ENCODE assay signal across 15 mouse cellular contexts in genomic region chr7:64022711-64023468, GRCm38 (mm10).
DNase-seq lines count a peak whose midpoint lies in the region; ATAC-seq and TF ChIP-seq lines count a peak whose summit lies in the region.
"Had no signal": no experiment of that assay in that cellular context is flagged by ENCODE, and none has a peak within 500 bp of the region (broad histone marks: within the 10 kb centered on the region; RNA-seq: fewer than 3 reads in every experiment).

No protein-coding gene starts in this region.

- no peak overlapping the region for H3K4me3 ChIP-seq in embryonic facial prominence, embryonic 14.5 days (ENCODE audit: low read depth, low read length)
- H3K4me3 ChIP-seq in embryonic facial prominence, embryonic 10.5 days = no peak overlapping the region
- H3K4me3 ChIP-seq in liver, embryonic 13.5 days (replicated peaks) = no peak overlapping the region
- H3K4me3 ChIP-seq in liver, embryonic 11.5 days (ENCODE audit: low read depth, low read length) = no peak overlapping the region
- no peak overlapping the region for H3K4me3 ChIP-seq in MEL (ENCODE audit: control insufficient read depth in 1 of 2, insufficient read depth in 1 of 2, low read depth in 2 of 2, low read length in 2 of 2)
- H3K4me3 ChIP-seq: hindbrain, embryonic 15.5 days; liver, embryonic 15.5 days had no signal

- H3K4me2 ChIP-seq in embryonic facial prominence, embryonic 14.5 days (ENCODE audit: low read depth, low read length) = no peak overlapping the region
- H3K4me2 ChIP-seq in liver, embryonic 13.5 days = no peak overlapping the region
- no peak overlapping the region for H3K4me2 ChIP-seq in liver, embryonic 11.5 days
- H3K4me2 ChIP-seq: hindbrain, embryonic 15.5 days; liver, embryonic 15.5 days had no signal

- H3K9me3 ChIP-seq in embryonic facial prominence, embryonic 14.5 days (ENCODE audit: control insufficient read depth, low read length) = no peaks in the 10 kb centered on the region
- no peaks in the 10 kb centered on the region for H3K9me3 ChIP-seq in embryonic facial prominence, embryonic 10.5 days
- H3K9me3 ChIP-seq in liver, embryonic 13.5 days (replicated peaks) = no peaks in the 10 kb centered on the region
- H3K9me3 ChIP-seq in liver, embryonic 11.5 days (ENCODE audit: control insufficient read depth, low read length) = no peaks in the 10 kb centered on the region
- no peaks in the 10 kb centered on the region for H3K9me3 ChIP-seq in MEL (replicated peaks; ENCODE audit: insufficient read depth, low read length)
- H3K9me3 ChIP-seq: hindbrain, embryonic 15.5 days; liver, embryonic 15.5 days had no signal

- H3K36me3 ChIP-seq in embryonic facial prominence, embryonic 14.5 days (ENCODE audit: control insufficient read depth, insufficient read depth, low read length) = no peaks in the 10 kb centered on the region
- H3K36me3 ChIP-seq in embryonic facial prominence, embryonic 10.5 days (replicated peaks) = no peaks in the 10 kb centered on the region
- H3K36me3 ChIP-seq in liver, embryonic 13.5 days = no peaks in the 10 kb centered on the region
- H3K36me3 ChIP-seq in liver, embryonic 11.5 days (ENCODE audit: control insufficient read depth, insufficient read depth, low read length) = no peaks in the 10 kb centered on the region
- H3K36me3 ChIP-seq in MEL (ENCODE audit: control insufficient read depth in 1 of 2, insufficient read depth in 2 of 2, low read length in 2 of 2) = peaks cover 0 to 3% of the 10 kb centered on the region in 2 experiments; a peak in 1 of 4 replicates
- H3K36me3 ChIP-seq: hindbrain, embryonic 15.5 days; liver, embryonic 15.5 days had no signal

- TF ChIP-seq POLR2A in MEL (IDR thresholded peaks at IDR 0.05; ENCODE audit: control insufficient read depth in 1 of 2, insufficient read depth in 1 of 2, low read depth in 1 of 2, low read length in 2 of 2, poor library complexity in 1 of 2) = no peak

- H3K9ac ChIP-seq in embryonic facial prominence, embryonic 14.5 days (ENCODE audit: low read depth, low read length) = no peak overlapping the region
- no peak overlapping the region; the same call in 1 of the 2 replicates for H3K9ac ChIP-seq in liver, embryonic 13.5 days
- no peak overlapping the region for H3K9ac ChIP-seq in liver, embryonic 11.5 days (ENCODE audit: low read depth, low read length)
- no peak overlapping the region for H3K9ac ChIP-seq in MEL (ENCODE audit: control insufficient read depth, low read depth, low read length, poor library complexity, severe bottlenecking)
- H3K9ac ChIP-seq: hindbrain, embryonic 15.5 days; liver, embryonic 15.5 days had no signal

- TF ChIP-seq CTCF in MEL (IDR thresholded peaks at IDR 0.05 in 2 of 3, conservative IDR thresholded peaks at IDR 0.05 in 1 of 3; ENCODE audit: control insufficient read depth in 1 of 3, insufficient read depth in 1 of 3, low read depth in 2 of 3, low read length in 3 of 3, poor library complexity in 1 of 3, severe bottlenecking in 1 of 3) = no peak

- ATAC-seq in embryonic facial prominence, embryonic 14.5 days (ENCODE audit: low read depth) = no peak
- ATAC-seq in liver, embryonic 13.5 days (ENCODE audit: low read depth) = no peak
- ATAC-seq in liver, embryonic 11.5 days (replicated peaks; ENCODE audit: low FRiP score) = no peak
- ATAC-seq in megakaryocyte, adult 5-6 weeks (ENCODE audit: poor library complexity, severe bottlenecking) = peak; percentile 29
- ATAC-seq: forebrain, embryonic 16.5 days had no signal

- no peak overlapping the region for H3K27ac ChIP-seq in embryonic facial prominence, embryonic 14.5 days (replicated peaks; ENCODE audit: low read depth, low read length)
- no peak overlapping the region for H3K27ac ChIP-seq in embryonic facial prominence, embryonic 10.5 days (replicated peaks)
- peak overlapping the region; percentile 34; the same call in 1 of the 2 replicates for H3K27ac ChIP-seq in liver, embryonic 13.5 days
- no peak overlapping the region for H3K27ac ChIP-seq in liver, embryonic 11.5 days (ENCODE audit: low read depth, low read length)
- H3K27ac ChIP-seq in MEL (ENCODE audit: control insufficient read depth, low read depth, low read length) = no peak overlapping the region
- H3K27ac ChIP-seq: hindbrain, embryonic 15.5 days; liver, embryonic 15.5 days had no signal

- 62% methylated on average over 7 of the region's 7 CpGs for WGBS in embryonic facial prominence, embryonic 14.5 days
- 68% methylated on average over 7 of the region's 7 CpGs for WGBS in embryonic facial prominence, embryonic 10.5 days
- 43% methylated on average over 7 of the region's 7 CpGs for WGBS in liver, embryonic 13.5 days (ENCODE audit: insufficient replicate concordance)
- WGBS in liver, embryonic 11.5 days = 53% methylated on average over 7 of the region's 7 CpGs

- TF ChIP-seq RAD21 in MEL (IDR thresholded peaks at IDR 0.05; ENCODE audit: low read depth, low read length) = no peak

- H3K4me1 ChIP-seq in embryonic facial prominence, embryonic 14.5 days (ENCODE audit: control insufficient read depth, insufficient read depth, low read length) = peaks cover 5% of the 10 kb centered on the region
- peaks cover 11% of the 10 kb centered on the region; the same call in 1 of the 2 replicates for H3K4me1 ChIP-seq in embryonic facial prominence, embryonic 10.5 days
- H3K4me1 ChIP-seq in liver, embryonic 13.5 days (replicated peaks) = peaks cover 62% of the 10 kb centered on the region
- peaks cover 17% of the 10 kb centered on the region; the same call in 1 of the 2 replicates for H3K4me1 ChIP-seq in liver, embryonic 11.5 days (replicated peaks; ENCODE audit: control insufficient read depth, insufficient read depth, low read length)
- H3K4me1 ChIP-seq in MEL (ENCODE audit: control insufficient read depth in 1 of 2, insufficient read depth in 2 of 2, low read length in 2 of 2) = peaks cover 2 to 15% of the 10 kb centered on the region in 2 experiments; a peak in 3 of 4 replicates

- H3K79me2 ChIP-seq in MEL (ENCODE audit: control insufficient read depth, insufficient read depth, low read length, poor library complexity) = no peaks in the 10 kb centered on the region

- no peak for TF ChIP-seq EP300 in MEL (IDR thresholded peaks at IDR 0.05; ENCODE audit: low read depth in 1 of 2, low read length in 2 of 2)

- intact Hi-C loops in left cerebral cortex, postnatal 10 days (cut with DNase I) = no loop called here

- DNase-seq in embryonic facial prominence, embryonic 14.5 days (ENCODE audit: low spot score) = peak; percentile 40
- no peak for DNase-seq in embryonic facial prominence, embryonic 10.5 days (ENCODE audit: low spot score)
- DNase-seq in liver, embryonic 13.5 days = no peak
- no peak for DNase-seq in liver, embryonic 11.5 days (ENCODE audit: low spot score)
- DNase-seq in MEL (ENCODE audit: low read depth, low spot score) = no peak
- no peak for DNase-seq in left cerebral cortex, postnatal 10 days (ENCODE audit: extremely low spot score in 1 of 2, low spot score in 2 of 2)
- no peak for DNase-seq in right cerebral cortex, postnatal 25 days
- DNase-seq: adrenal gland, postnatal 36 days; cerebellum, adult 11 months; kidney, adult 9 months; midbrain, embryonic 14.5 days had no signal

- H3K27me3 ChIP-seq in embryonic facial prominence, embryonic 14.5 days (replicated peaks; ENCODE audit: control insufficient read depth, insufficient read depth, low read length) = no peaks in the 10 kb centered on the region
- H3K27me3 ChIP-seq in embryonic facial prominence, embryonic 10.5 days (replicated peaks; ENCODE audit: low read depth, poor library complexity, severe bottlenecking) = no peaks in the 10 kb centered on the region
- H3K27me3 ChIP-seq in liver, embryonic 13.5 days = no peaks in the 10 kb centered on the region
- H3K27me3 ChIP-seq in liver, embryonic 11.5 days (replicated peaks; ENCODE audit: control insufficient read depth, insufficient read depth, low read length) = no peaks in the 10 kb centered on the region
- no peaks in the 10 kb centered on the region for H3K27me3 ChIP-seq in MEL (ENCODE audit: control insufficient read depth in 1 of 2, insufficient read depth in 2 of 2, low read length in 2 of 2)
- H3K27me3 ChIP-seq: hindbrain, embryonic 15.5 days; liver, embryonic 15.5 days had no signal

TF ChIP-seq in MEL, 35 proteins besides CTCF, POLR2A, EP300 and RAD21:
- no peak for TF ChIP-seq MAX (IDR thresholded peaks at IDR 0.05; ENCODE audit: low read length)
- TF ChIP-seq BHLHE40 (IDR thresholded peaks at IDR 0.05; ENCODE audit: borderline replicate concordance, low read depth, low read length) = no peak
- no peak for TF ChIP-seq JUND (IDR thresholded peaks at IDR 0.05; ENCODE audit: low read depth, low read length)
- TF ChIP-seq USF1 (IDR thresholded peaks at IDR 0.05; ENCODE audit: low read depth, low read length) = peak; percentile 40; the same call in 1 of the 2 replicates
- no peak for TF ChIP-seq MEF2A (IDR thresholded peaks at IDR 0.05; ENCODE audit: extremely low read depth, insufficient replicate concordance, low read depth, low read length, poor library complexity, severe bottlenecking)
- no peak for TF ChIP-seq SMC3 (IDR thresholded peaks at IDR 0.05; ENCODE audit: low read depth, low read length)
- TF ChIP-seq KAT2A (conservative IDR thresholded peaks at IDR 0.05; ENCODE audit: low read depth, low read length) = no peak
